Mouse (Mus musculus): Measurements from ENCODE around the gene Foxn1. TPM values are rescaled to one million over a fixed set of nuclear protein-coding genes. Genes with fewer than 3 reads are reported as not detected.

The Foxn1 gene
- polyA plus RNA-seq, 1 experiment from 2014 or later = 0.04 TPM

GRCm38 (mm10) chr11:78322860-78323259, 63.5 kb downstream of the Foxn1 start, which contains the start of gene Aldoc:
Gene Aldoc, plus strand, starts transcription at chr11:78322968.
- WGBS = 3% methylated on average over 15 of the region's 15 CpGs
- peaks cover 20% of the 10 kb centered on the region for H3K36me3 ChIP-seq (ENCODE audit: control insufficient read depth, insufficient read depth, low read length)
- DNase-seq (ENCODE audit: low spot score) (peak; percentile 79), ATAC-seq (ENCODE audit: insufficient number of reproducible peaks, low FRiP score, low TSS enrichment, low read depth) (peak; percentile 73)
- H3K9ac ChIP-seq (ENCODE audit: low read length) = no peak within 1 kb of the TSS
- no peaks in the 10 kb centered on the region for H3K9me3 ChIP-seq (ENCODE audit: control insufficient read depth, low read length)
- H3K4me3 ChIP-seq (ENCODE audit: low read depth, low read length) = no peak within 1 kb of the TSS
- H3K4me2 ChIP-seq (ENCODE audit: low read depth, severe bottlenecking) = no peak within 1 kb of the TSS
- H3K4me1 ChIP-seq (ENCODE audit: control insufficient read depth, insufficient read depth, low read length) = peaks cover 6% of the 10 kb centered on the region; the same call in 1 of the 2 replicates
- no peaks in the 10 kb centered on the region for H3K27me3 ChIP-seq (ENCODE audit: control insufficient read depth, insufficient read depth, low read length)
- H3K27ac ChIP-seq (replicated peaks; ENCODE audit: low read depth, low read length) = no peak within 1 kb of the TSS

- Histone ChIP-seq H3K4me1 (ENCODE audit: control insufficient read depth, insufficient read depth, low read length) (peaks cover 6% of the 10 kb centered on the region; the same call in 1 of the 2 replicates), H3K4me2 (ENCODE audit: low read depth, severe bottlenecking) (no peak overlapping the region), H3K36me3 (ENCODE audit: control insufficient read depth, insufficient read depth, low read length) (peaks cover 23% of the 10 kb centered on the region), H3K9ac (ENCODE audit: low read length) (no peak overlapping the region), H3K4me3 (ENCODE audit: low read depth, low read length) (no peak overlapping the region), H3K27ac (replicated peaks; ENCODE audit: low read depth, low read length) (no peak overlapping the region), H3K9me3 (ENCODE audit: control insufficient read depth, low read length) (no peaks in the 10 kb centered on the region), H3K27me3 (ENCODE audit: control insufficient read depth, insufficient read depth, low read length) (no peaks in the 10 kb centered on the region)
- DNase-seq (ENCODE audit: low spot score) = no peak
- WGBS = 64% methylated on average over 2 of the region's 2 CpGs
- ATAC-seq (ENCODE audit: insufficient number of reproducible peaks, low FRiP score, low TSS enrichment, low read depth) = 0 out of 2 replicates have a peak, but pooled peaks have one; percentile 44
These were observed 64.1 kb downstream of the Foxn1 start for GRCm38 (mm10) chr11:78322076-78322831.

GRCm38 (mm10) chr11:78318411-78318810, 67.9 kb downstream of the Foxn1 start:
- no peak for ATAC-seq (ENCODE audit: insufficient number of reproducible peaks, low FRiP score, low TSS enrichment, low read depth)
- no peaks in the 10 kb centered on the region for H3K27me3 ChIP-seq (ENCODE audit: control insufficient read depth, insufficient read depth, low read length)

GRCm38 (mm10) chr11:78313662-78314061, 72.7 kb downstream of the Foxn1 start:
- Histone ChIP-seq H3K4me1 (ENCODE audit: control insufficient read depth, insufficient read depth, low read length) (no peaks in the 10 kb centered on the region), H3K4me2 (ENCODE audit: low read depth, severe bottlenecking) (no peak overlapping the region), H3K27ac (replicated peaks; ENCODE audit: low read depth, low read length) (no peak overlapping the region), H3K9ac (ENCODE audit: low read length) (no peak overlapping the region), H3K36me3 (ENCODE audit: control insufficient read depth, insufficient read depth, low read length) (peaks cover 35% of the 10 kb centered on the region), H3K9me3 (ENCODE audit: control insufficient read depth, low read length) (no peaks in the 10 kb centered on the region), H3K4me3 (ENCODE audit: low read depth, low read length) (no peak overlapping the region), H3K27me3 (ENCODE audit: control insufficient read depth, insufficient read depth, low read length) (no peaks in the 10 kb centered on the region)
- no peak for DNase-seq (ENCODE audit: low spot score)
- WGBS = 99% methylated on average over 2 of the region's 2 CpGs
- ATAC-seq (ENCODE audit: insufficient number of reproducible peaks, low FRiP score, low TSS enrichment, low read depth) = no peak

More at GRCm38 (mm10) chr11:78318411-78318810, 67.9 kb downstream of the Foxn1 start:
- H3K4me2 ChIP-seq (ENCODE audit: low read depth, severe bottlenecking) = no peak overlapping the region
- no peak overlapping the region for H3K9ac ChIP-seq (ENCODE audit: low read length)
- no peaks in the 10 kb centered on the region for H3K9me3 ChIP-seq (ENCODE audit: control insufficient read depth, low read length)
- 88% methylated on average over 2 of the region's 2 CpGs for WGBS
- DNase-seq (ENCODE audit: low spot score) = no peak
- peaks cover 46% of the 10 kb centered on the region for H3K36me3 ChIP-seq (ENCODE audit: control insufficient read depth, insufficient read depth, low read length)
- H3K4me3 ChIP-seq (ENCODE audit: low read depth, low read length) = no peak overlapping the region
- peaks cover 6% of the 10 kb centered on the region; the same call in 1 of the 2 replicates for H3K4me1 ChIP-seq (ENCODE audit: control insufficient read depth, insufficient read depth, low read length)
- no peak overlapping the region for H3K27ac ChIP-seq (replicated peaks; ENCODE audit: low read depth, low read length)

GRCm38 (mm10) chr11:78310861-78311511, 75.4 kb downstream of the Foxn1 start:
- H3K27me3 ChIP-seq (ENCODE audit: control insufficient read depth, insufficient read depth, low read length) = no peaks in the 10 kb centered on the region
- H3K9ac ChIP-seq (ENCODE audit: low read length) = no peak overlapping the region
- H3K4me1 ChIP-seq (ENCODE audit: control insufficient read depth, insufficient read depth, low read length) = no peaks in the 10 kb centered on the region
- H3K4me2 ChIP-seq (ENCODE audit: low read depth, severe bottlenecking) = no peak overlapping the region
- ATAC-seq (ENCODE audit: insufficient number of reproducible peaks, low FRiP score, low TSS enrichment, low read depth) (no peak), DNase-seq (ENCODE audit: low spot score) (no peak)
- no peak overlapping the region for H3K27ac ChIP-seq (replicated peaks; ENCODE audit: low read depth, low read length)
- H3K36me3 ChIP-seq (ENCODE audit: control insufficient read depth, insufficient read depth, low read length) = peaks cover 29% of the 10 kb centered on the region
- 89% methylated on average over 8 of the region's 8 CpGs for whole genome bisulfite sequencing
- no peaks in the 10 kb centered on the region for H3K9me3 ChIP-seq (ENCODE audit: control insufficient read depth, low read length)
- H3K4me3 ChIP-seq (ENCODE audit: low read depth, low read length) = no peak overlapping the region

Other genes with a start within 250 kb of the Foxn1 start
- 92.6 and 114 TPM in 2 replicates for gene Traf4, start 221.0 kb downstream of the Foxn1 start, polyA plus RNA-seq (2014; fragmentation: Nextera tagmentation; extraction: Ambion mirVana)
- 15.0 and 15.5 TPM in 2 replicates for gene Nek8, start 209.9 kb downstream of the Foxn1 start, polyA plus RNA-seq (2014; fragmentation: Nextera tagmentation; extraction: Ambion mirVana)
- 8.7 and 10.4 TPM in 2 replicates for gene Tlcd1, start 209.8 kb downstream of the Foxn1 start, polyA plus RNA-seq (2014; fragmentation: Nextera tagmentation; extraction: Ambion mirVana)
- gene Rpl23a, start 203.0 kb downstream of the Foxn1 start, polyA plus RNA-seq (2014; fragmentation: Nextera tagmentation; extraction: Ambion mirVana) = 1,529 and 1,574 TPM in 2 replicates
- 142 and 144 TPM in 2 replicates for gene Rab34, start 198.1 kb downstream of the Foxn1 start, polyA plus RNA-seq (2014; fragmentation: Nextera tagmentation; extraction: Ambion mirVana)
- 0.84 and 1.3 TPM in 2 replicates for gene Proca1, start 193.2 kb downstream of the Foxn1 start, polyA plus RNA-seq (2014; fragmentation: Nextera tagmentation; extraction: Ambion mirVana)
- gene Sdf2, start 140.8 kb downstream of the Foxn1 start, polyA plus RNA-seq (2014; fragmentation: Nextera tagmentation; extraction: Ambion mirVana) = 44.0 and 44.9 TPM in 2 replicates
- gene Supt6, start 140.6 kb downstream of the Foxn1 start, polyA plus RNA-seq (2014; fragmentation: Nextera tagmentation; extraction: Ambion mirVana) = 30.8 and 34.1 TPM in 2 replicates
- gene 2610507B11Rik, start 124.8 kb downstream of the Foxn1 start, polyA plus RNA-seq (2014; fragmentation: Nextera tagmentation; extraction: Ambion mirVana) = 71.5 and 72.6 TPM in 2 replicates
- 0.09 and 0.16 TPM in 2 replicates for gene BC030499, start 95.7 kb downstream of the Foxn1 start, polyA plus RNA-seq (2014; fragmentation: Nextera tagmentation; extraction: Ambion mirVana)
- 65.6 and 72.4 TPM in 2 replicates for gene Spag5, start 85.0 kb downstream of the Foxn1 start, polyA plus RNA-seq (2014; fragmentation: Nextera tagmentation; extraction: Ambion mirVana)
- gene Aldoc, start 63.6 kb downstream of the Foxn1 start, polyA plus RNA-seq (2014; fragmentation: Nextera tagmentation; extraction: Ambion mirVana) = 3.6 and 8.5 TPM in 2 replicates
- gene Pigs, start 58.1 kb downstream of the Foxn1 start, polyA plus RNA-seq (2014; fragmentation: Nextera tagmentation; extraction: Ambion mirVana) = 69.2 and 70.2 TPM in 2 replicates
- gene Unc119, start 43.1 kb downstream of the Foxn1 start, polyA plus RNA-seq (2014; fragmentation: Nextera tagmentation; extraction: Ambion mirVana) = 84.2 and 86.9 TPM in 2 replicates
- not detected in 2 replicates for gene Slc13a2, start 35.7 kb upstream of the Foxn1 start, polyA plus RNA-seq (2014; fragmentation: Nextera tagmentation; extraction: Ambion mirVana)
- 14.9 and 16.2 TPM in 2 replicates for gene Slc46a1, start 79.1 kb upstream of the Foxn1 start, polyA plus RNA-seq (2014; fragmentation: Nextera tagmentation; extraction: Ambion mirVana)
- gene Sarm1, start 111.2 kb upstream of the Foxn1 start, polyA plus RNA-seq (2014; fragmentation: Nextera tagmentation; extraction: Ambion mirVana) = 2.2 and 2.5 TPM in 2 replicates
- gene Vtn, start 112.5 kb upstream of the Foxn1 start, polyA plus RNA-seq (2014; fragmentation: Nextera tagmentation; extraction: Ambion mirVana) = 0.41 TPM in 1 of 2 replicates, not detected in the other
- gene Sebox, start 116.9 kb upstream of the Foxn1 start, polyA plus RNA-seq (2014; fragmentation: Nextera tagmentation; extraction: Ambion mirVana) = not detected in 2 replicates
- 62.0 and 66.5 TPM in 2 replicates for gene Tmem199, start 125.6 kb upstream of the Foxn1 start, polyA plus RNA-seq (2014; fragmentation: Nextera tagmentation; extraction: Ambion mirVana)
- gene Poldip2, start 125.6 kb upstream of the Foxn1 start, polyA plus RNA-seq (2014; fragmentation: Nextera tagmentation; extraction: Ambion mirVana) = 164 and 165 TPM in 2 replicates
- gene Tnfaip1, start 149.8 kb upstream of the Foxn1 start, polyA plus RNA-seq (2014; fragmentation: Nextera tagmentation; extraction: Ambion mirVana) = 84.3 and 85.1 TPM in 2 replicates
- gene Ift20, start 149.8 kb upstream of the Foxn1 start, polyA plus RNA-seq (2014; fragmentation: Nextera tagmentation; extraction: Ambion mirVana) = 128 and 130 TPM in 2 replicates
- gene Tmem97, start 164.2 kb upstream of the Foxn1 start, polyA plus RNA-seq (2014; fragmentation: Nextera tagmentation; extraction: Ambion mirVana) = 83.3 and 83.8 TPM in 2 replicates